Mouse (Mus musculus): Measurements from ENCODE around the gene Pola2.

Pola2 gene

GRCm38 (mm10) chr19:5910221-5910620 lies 53.8 kb downstream of the Pola2 start:
- DNase-seq (ENCODE audit: low read depth, low spot score), result no peak

- DNase-seq (ENCODE audit: low read depth, low spot score), result no peak
Observed at GRCm38 (mm10) chr19:5907275-5907674, 56.7 kb downstream of the Pola2 start.

- peak; percentile 98 for DNase-seq (ENCODE audit: low read depth, low spot score)
Observed at GRCm38 (mm10) chr19:5894002-5894678, 69.9 kb downstream of the Pola2 start, which contains the start of gene Tigd3. Gene Tigd3 (minus strand): TSS chr19:5894149.

GRCm38 (mm10) chr19:5893282-5894001 lies 70.6 kb downstream of the Pola2 start:
- no peak for DNase-seq (ENCODE audit: low read depth, low spot score)

GRCm38 (mm10) chr19:5892735-5893134 lies 71.3 kb downstream of the Pola2 start:
- peak; percentile 13 for DNase-seq (ENCODE audit: low read depth, low spot score)

GRCm38 (mm10) chr19:5892262-5892661 lies 71.7 kb downstream of the Pola2 start:
- no peak for DNase-seq (ENCODE audit: low read depth, low spot score)

- no peak for DNase-seq (ENCODE audit: low read depth, low spot score)
Observed at GRCm38 (mm10) chr19:5891521-5892258, 72.3 kb downstream of the Pola2 start.
